Mouse (Mus musculus): ENCODE results near the gene Stard9. TPM values are rescaled to one million over a fixed set of nuclear protein-coding genes. Genes with fewer than 3 reads are reported as not detected.

Gene Stard9
- total and polyA plus RNA-seq, 2 experiments from 2014 or later, result 2.4 to 10.6 TPM

GRCm38 (mm10) chr2:120656711-120657110 lies 27.8 kb downstream of the Stard9 start:
- 98% methylated on average over 2 of the region's 2 CpGs for WGBS
- Histone ChIP-seq H3K4me1 (ENCODE audit: insufficient read depth, low read length) (no peaks in the 10 kb centered on the region), H3K4me2 (ENCODE audit: low read depth, low read length, poor library complexity, severe bottlenecking) (no peak overlapping the region), H3K27ac (ENCODE audit: low read depth, low read length) (no peak overlapping the region), H3K9me3 (ENCODE audit: low read length) (no peaks in the 10 kb centered on the region), H3K36me3 (ENCODE audit: insufficient read depth, low read length) (no peaks in the 10 kb centered on the region), H3K27me3 (ENCODE audit: insufficient read depth, low read length) (no peaks in the 10 kb centered on the region), H3K9ac (replicated peaks; ENCODE audit: low read length, poor library complexity, severe bottlenecking) (no peak overlapping the region), H3K4me3 (ENCODE audit: low read depth, low read length) (no peak overlapping the region)
- no peak for DNase-seq (ENCODE audit: low spot score)
- no peak for ATAC-seq (ENCODE audit: low FRiP score)
- TF ChIP-seq CTCF (IDR thresholded peaks at IDR 0.05), result no peak

GRCm38 (mm10) chr2:120658486-120658885 lies 29.6 kb downstream of the Stard9 start:
- Histone ChIP-seq H3K4me2 (ENCODE audit: low read depth, low read length, poor library complexity, severe bottlenecking) (no peak overlapping the region), H3K27ac (ENCODE audit: low read depth, low read length) (no peak overlapping the region), H3K9ac (replicated peaks; ENCODE audit: low read length, poor library complexity, severe bottlenecking) (no peak overlapping the region), H3K27me3 (ENCODE audit: insufficient read depth, low read length) (no peaks in the 10 kb centered on the region), H3K36me3 (ENCODE audit: insufficient read depth, low read length) (no peaks in the 10 kb centered on the region), H3K9me3 (ENCODE audit: low read length) (no peaks in the 10 kb centered on the region), H3K4me3 (ENCODE audit: low read depth, low read length) (no peak overlapping the region), H3K4me1 (ENCODE audit: insufficient read depth, low read length) (no peaks in the 10 kb centered on the region)
- ATAC-seq (ENCODE audit: low FRiP score) (no peak), DNase-seq (ENCODE audit: low spot score) (no peak)
- TF ChIP-seq CTCF (IDR thresholded peaks at IDR 0.05), result no peak
- 51% methylated on average over 5 of the region's 5 CpGs for WGBS

- H3K4me2 ChIP-seq (ENCODE audit: low read depth, low read length, poor library complexity, severe bottlenecking), result no peak overlapping the region
- ATAC-seq (ENCODE audit: low FRiP score) (no peak), DNase-seq (ENCODE audit: low spot score) (no peak)
- H3K27me3 ChIP-seq (ENCODE audit: insufficient read depth, low read length), result no peaks in the 10 kb centered on the region
- H3K4me3 ChIP-seq (ENCODE audit: low read depth, low read length), result no peak overlapping the region
- H3K27ac ChIP-seq (ENCODE audit: low read depth, low read length), result no peak overlapping the region
- no peaks in the 10 kb centered on the region for H3K4me1 ChIP-seq (ENCODE audit: insufficient read depth, low read length)
- H3K36me3 ChIP-seq (ENCODE audit: insufficient read depth, low read length), result no peaks in the 10 kb centered on the region
- H3K9me3 ChIP-seq (ENCODE audit: low read length), result no peaks in the 10 kb centered on the region
- no peak for TF ChIP-seq CTCF (IDR thresholded peaks at IDR 0.05)
- H3K9ac ChIP-seq (replicated peaks; ENCODE audit: low read length, poor library complexity, severe bottlenecking), result no peak overlapping the region
Observed at GRCm38 (mm10) chr2:120659318-120659717, 30.4 kb downstream of the Stard9 start.

GRCm38 (mm10) chr2:120660486-120661078 lies 31.7 kb downstream of the Stard9 start:
- no peak overlapping the region for H3K9ac ChIP-seq (replicated peaks; ENCODE audit: low read length, poor library complexity, severe bottlenecking)
- H3K27ac ChIP-seq (ENCODE audit: low read depth, low read length), result no peak overlapping the region
- no peaks in the 10 kb centered on the region for H3K27me3 ChIP-seq (ENCODE audit: insufficient read depth, low read length)
- no peaks in the 10 kb centered on the region for H3K36me3 ChIP-seq (ENCODE audit: insufficient read depth, low read length)
- WGBS, result 81% methylated on average over 5 of the region's 5 CpGs
- H3K9me3 ChIP-seq (ENCODE audit: low read length), result no peaks in the 10 kb centered on the region
- no peak for ATAC-seq (ENCODE audit: low FRiP score)
- TF ChIP-seq CTCF (IDR thresholded peaks at IDR 0.05), result no peak
- H3K4me2 ChIP-seq (ENCODE audit: low read depth, low read length, poor library complexity, severe bottlenecking), result no peak overlapping the region
- no peak for DNase-seq (ENCODE audit: low spot score)
- no peaks in the 10 kb centered on the region for H3K4me1 ChIP-seq (ENCODE audit: insufficient read depth, low read length)
- no peak overlapping the region for H3K4me3 ChIP-seq (ENCODE audit: low read depth, low read length)

- DNase-seq (ENCODE audit: low spot score) (no peak), ATAC-seq (ENCODE audit: low FRiP score) (no peak)
- Histone ChIP-seq H3K27ac (ENCODE audit: low read depth, low read length) (no peak overlapping the region), H3K4me3 (ENCODE audit: low read depth, low read length) (no peak overlapping the region), H3K9ac (replicated peaks; ENCODE audit: low read length, poor library complexity, severe bottlenecking) (no peak overlapping the region), H3K9me3 (ENCODE audit: low read length) (no peaks in the 10 kb centered on the region), H3K4me2 (ENCODE audit: low read depth, low read length, poor library complexity, severe bottlenecking) (no peak overlapping the region), H3K27me3 (ENCODE audit: insufficient read depth, low read length) (no peaks in the 10 kb centered on the region), H3K4me1 (ENCODE audit: insufficient read depth, low read length) (no peaks in the 10 kb centered on the region), H3K36me3 (ENCODE audit: insufficient read depth, low read length) (no peaks in the 10 kb centered on the region)
- TF ChIP-seq CTCF (IDR thresholded peaks at IDR 0.05), result no peak
Observed at GRCm38 (mm10) chr2:120662766-120663165, 33.8 kb downstream of the Stard9 start.

- WGBS, result 73% methylated on average over 3 of the region's 3 CpGs
- Histone ChIP-seq H3K4me2 (ENCODE audit: low read depth, low read length, poor library complexity, severe bottlenecking) (no peak overlapping the region), H3K9me3 (ENCODE audit: low read length) (no peaks in the 10 kb centered on the region), H3K9ac (replicated peaks; ENCODE audit: low read length, poor library complexity, severe bottlenecking) (no peak overlapping the region), H3K4me3 (ENCODE audit: low read depth, low read length) (no peak overlapping the region), H3K36me3 (ENCODE audit: insufficient read depth, low read length) (no peaks in the 10 kb centered on the region), H3K27me3 (ENCODE audit: insufficient read depth, low read length) (no peaks in the 10 kb centered on the region), H3K4me1 (ENCODE audit: insufficient read depth, low read length) (no peaks in the 10 kb centered on the region), H3K27ac (ENCODE audit: low read depth, low read length) (no peak overlapping the region)
- DNase-seq (ENCODE audit: low spot score), result peak; percentile 17
- TF ChIP-seq CTCF (IDR thresholded peaks at IDR 0.05), result no peak; the same call in 1 of the 2 replicates
- ATAC-seq (ENCODE audit: low FRiP score), result no peak
Observed at GRCm38 (mm10) chr2:120663491-120664154, 34.7 kb downstream of the Stard9 start.
